Mouse (Mus musculus) hindbrain, postnatal 0 days (tissue): ENCODE data around the gene Mfsd1. TPM values are rescaled to one million over a fixed set of nuclear protein-coding genes. Genes with fewer than 3 reads are reported as not detected.
A peak's percentile ranks its signal among the peaks of the same experiment; 100 is the strongest.

ENCODE experiments used
- ATAC-seq: fragments of 200-750 bp; cut with Nextera tagmentation; 2 replicates; pipeline ENCODE4 v1.8.0; 2017; ENCODE audit warnings: mild to moderate bottlenecking, moderate TSS enrichment, moderate library complexity
- DNase-seq: peaks from one replicate; pipeline ENCODE4 v3.0.0-alpha.2; 2015; ENCODE audit warnings: low spot score
- H3K27ac ChIP-seq: fragments of 300-500 bp; sonication (generic); 2 replicates; pipeline ENCODE4 v1.5.1; 2014; ENCODE audit warnings: mild to moderate bottlenecking
- H3K27me3 ChIP-seq: fragments of 300-500 bp; sonication (generic); 2 replicates; pipeline ENCODE4 v1.6.1; 2014; ENCODE audit warnings: low read length, mixed read lengths; ENCODE audit not compliant: insufficient read depth
- H3K36me3 ChIP-seq: fragments of 300-500 bp; sonication (generic); 2 replicates; pipeline ENCODE4 v1.6.1; 2014; ENCODE audit warnings: low read length, mixed read lengths; ENCODE audit not compliant: insufficient read depth
- H3K4me1 ChIP-seq: fragments of 300-500 bp; sonication (generic); 2 replicates; pipeline ENCODE4 v1.6.1; 2014; ENCODE audit warnings: antibody characterized with exemption, low read length, mixed read lengths; ENCODE audit not compliant: insufficient read depth
- H3K4me2 ChIP-seq: fragments of 300-500 bp; sonication (generic); 2 replicates; pipeline ENCODE4 v1.6.1; 2014; ENCODE audit warnings: low read depth, mild to moderate bottlenecking, low read length, moderate library complexity, mixed read lengths
- H3K4me3 ChIP-seq: fragments of 300-500 bp; sonication (generic); 2 replicates; pipeline ENCODE4 v1.5.1; 2014; ENCODE audit warnings: low read length
- H3K9ac ChIP-seq: fragments of 300-500 bp; sonication (generic); replicated peaks from 2 replicates; pipeline ENCODE4 v1.6.1; 2014; ENCODE audit warnings: mild to moderate bottlenecking, low read length, moderate library complexity, mixed read lengths
- H3K9me3 ChIP-seq: fragments of 300-500 bp; sonication (generic); 2 replicates; pipeline ENCODE4 v1.6.1; 2016; ENCODE audit warnings: low read length, mixed read lengths
- CTCF ChIP-seq: IDR thresholded peaks from 2 replicates; pipeline ENCODE4 v1.5.1; 2016; ENCODE audit warnings: antibody characterized with exemption, control low read depth, low read depth
- WGBS: fragments of 180-500 bp; shearing (Covaris S2); extraction: QIAGEN DNeasy Blood & Tissue Kit; methylation state at CpG from one replicate; pipeline ENCODE4 v1.1.7; 2014; 5-methylcytosine and 5-hydroxymethylcytosine counted together
- polyA plus RNA-seq: library from polyadenylated mRNA; unstranded; fragments of >200 nt; fragmentation: Nextera tagmentation; extraction: Ambion mirVana; gene quantifications from 2 replicates; pipeline ENCODE4 v1.2.1, GENCODE M21; 2015
- total RNA-seq: library from RNA; depleted of rRNA; stranded (reverse); fragments of >200 nt; gene quantifications from 2 replicates; pipeline ENCODE4 v1.2.3, GENCODE M21; 2014

Mfsd1 gene
- total and polyA plus RNA-seq, 2 experiments from 2014 or later = 32.6 to 35.0 TPM

DNA sequence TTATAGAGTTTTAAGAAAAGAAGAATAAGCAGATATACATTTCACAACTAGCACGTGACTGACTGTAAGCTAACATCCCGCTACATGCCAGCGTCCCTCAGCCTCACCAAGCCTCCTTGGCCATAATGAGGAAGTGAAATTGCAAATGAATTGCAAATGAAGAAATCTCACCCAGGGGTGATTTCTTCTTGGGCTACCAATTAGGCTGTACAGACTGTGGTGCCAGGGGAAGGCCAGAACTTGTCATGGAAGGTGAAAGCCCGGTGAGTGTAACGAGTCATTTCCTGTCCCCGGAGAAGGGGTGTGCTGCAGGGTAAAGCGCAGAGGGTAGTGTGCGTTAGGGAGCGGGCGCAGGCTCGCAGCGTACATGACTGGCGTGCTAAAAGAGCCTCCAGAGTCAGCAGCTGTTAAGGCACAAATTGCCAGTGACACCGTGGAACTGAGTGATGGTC lies 25.3 kb upstream of the Mfsd1 start:
- TF ChIP-seq CTCF = no peak
- peak overlapping the region; percentile 16; the same call in 1 of the 2 replicates for H3K4me3 ChIP-seq
- no peak overlapping the region for H3K9ac ChIP-seq

DNA sequence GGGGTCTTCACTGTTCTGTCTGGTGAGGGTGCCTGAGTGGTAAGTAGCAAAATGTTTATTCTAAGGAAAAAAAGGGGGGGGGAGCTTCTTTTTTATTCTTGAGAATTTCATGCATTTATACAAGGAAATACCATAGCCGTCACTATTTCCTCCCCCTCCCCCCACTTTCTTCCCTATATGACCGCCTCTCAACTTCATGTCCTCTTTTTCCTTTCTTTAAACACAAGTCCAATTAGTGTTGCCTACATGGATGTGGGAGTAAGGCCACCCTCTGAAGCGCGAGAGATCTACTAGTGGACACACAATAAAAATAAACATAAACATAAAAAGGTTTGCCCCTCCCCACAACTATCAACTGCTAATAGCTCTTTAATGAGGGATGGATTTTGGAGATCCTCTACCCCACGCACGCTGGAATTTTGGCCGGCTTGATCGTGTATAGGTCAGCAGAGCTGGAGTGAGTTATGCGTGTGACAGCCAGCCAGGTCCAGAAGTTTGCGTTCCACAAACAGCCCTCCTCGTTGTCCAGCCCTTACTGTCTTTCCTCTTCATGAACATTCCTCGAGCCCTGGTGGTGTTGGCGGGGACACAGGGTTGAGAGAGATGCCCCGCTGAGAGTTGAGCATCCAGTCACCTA lies 24.7 kb upstream of the Mfsd1 start:
- WGBS = 60% methylated on average over 14 of the region's 14 CpGs
- Histone ChIP-seq H3K36me3 (no peaks in the 10 kb centered on the region), H3K4me2 (peak overlapping the region; percentile 52), H3K9ac (no peak overlapping the region), H3K4me1 (no peaks in the 10 kb centered on the region), H3K9me3 (no peaks in the 10 kb centered on the region), H3K27ac (no peak overlapping the region), H3K4me3 (no peak overlapping the region), H3K27me3 (no peaks in the 10 kb centered on the region)
- ATAC-seq = 0 out of 2 replicates have a peak, but pooled peaks have one; percentile 22
- no peak for TF ChIP-seq CTCF
- DNase-seq = no peak

More for the DNA sequence above, 25.3 kb upstream of the Mfsd1 start:
- WGBS = 28% methylated on average over 14 of the region's 14 CpGs
- no peaks in the 10 kb centered on the region for H3K36me3 ChIP-seq
- no peaks in the 10 kb centered on the region for H3K4me1 ChIP-seq
- no peak overlapping the region for H3K27ac ChIP-seq
- DNase-seq (peak; percentile 50), ATAC-seq (peak; percentile 63)
- H3K9me3 ChIP-seq = no peaks in the 10 kb centered on the region
- peak overlapping the region; percentile 52 for H3K4me2 ChIP-seq
- no peaks in the 10 kb centered on the region for H3K27me3 ChIP-seq

GRCm38 (mm10) chr3:67564731-67565357 lies 17.7 kb upstream of the Mfsd1 start:
- H3K4me1 ChIP-seq = no peaks in the 10 kb centered on the region
- DNase-seq (peak; percentile 73), ATAC-seq (peak; percentile 86)
- no peaks in the 10 kb centered on the region for H3K36me3 ChIP-seq
- no peaks in the 10 kb centered on the region for H3K9me3 ChIP-seq
- peak; percentile 71 for TF ChIP-seq CTCF
- no peak overlapping the region for H3K27ac ChIP-seq
- no peak overlapping the region for H3K9ac ChIP-seq
- H3K4me3 ChIP-seq = no peak overlapping the region
- no peaks in the 10 kb centered on the region for H3K27me3 ChIP-seq
- 51% methylated on average over 5 of the region's 5 CpGs for WGBS
- H3K4me2 ChIP-seq = no peak overlapping the region

DNA sequence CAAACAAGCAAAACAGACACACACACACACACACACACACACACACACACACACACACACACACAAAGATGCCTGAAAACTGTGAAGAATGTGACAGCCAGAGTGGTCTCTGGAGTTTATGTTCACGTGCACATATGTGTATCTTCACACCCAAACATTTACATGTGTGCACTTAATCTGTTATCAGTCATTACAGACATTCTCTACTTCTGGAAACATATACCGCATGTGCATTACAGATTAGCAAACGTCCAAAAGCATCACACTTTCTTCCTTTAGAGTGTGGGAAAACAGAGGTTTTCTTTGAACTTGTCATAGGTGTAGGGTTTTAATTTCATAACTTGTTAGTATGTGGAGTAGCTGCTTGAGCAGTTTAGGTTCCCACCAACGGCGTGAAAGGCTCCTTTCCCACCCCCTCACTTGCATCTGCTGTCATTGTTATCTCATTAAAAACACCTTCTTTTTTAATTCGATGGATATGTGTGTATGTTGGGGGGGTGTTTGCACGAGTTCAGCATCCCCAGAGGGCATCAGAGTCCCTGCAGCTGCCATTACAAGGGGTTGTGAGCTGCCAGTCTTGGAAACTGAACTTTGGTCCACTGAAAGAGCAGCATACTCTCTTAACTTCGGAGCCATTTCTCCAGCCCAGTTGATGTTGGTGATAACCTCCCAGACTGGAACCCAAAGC lies 16.9 kb upstream of the Mfsd1 start:
- TF ChIP-seq CTCF = no peak
- H3K27ac ChIP-seq = no peak overlapping the region
- no peak overlapping the region for H3K4me3 ChIP-seq
- H3K9me3 ChIP-seq = no peaks in the 10 kb centered on the region
- H3K36me3 ChIP-seq = no peaks in the 10 kb centered on the region
- H3K4me2 ChIP-seq = no peak overlapping the region
- no peaks in the 10 kb centered on the region for H3K4me1 ChIP-seq
- no peaks in the 10 kb centered on the region for H3K27me3 ChIP-seq
- no peak for ATAC-seq
- DNase-seq = no peak
- WGBS = 74% methylated on average over 8 of the region's 8 CpGs
- H3K9ac ChIP-seq = no peak overlapping the region

DNA sequence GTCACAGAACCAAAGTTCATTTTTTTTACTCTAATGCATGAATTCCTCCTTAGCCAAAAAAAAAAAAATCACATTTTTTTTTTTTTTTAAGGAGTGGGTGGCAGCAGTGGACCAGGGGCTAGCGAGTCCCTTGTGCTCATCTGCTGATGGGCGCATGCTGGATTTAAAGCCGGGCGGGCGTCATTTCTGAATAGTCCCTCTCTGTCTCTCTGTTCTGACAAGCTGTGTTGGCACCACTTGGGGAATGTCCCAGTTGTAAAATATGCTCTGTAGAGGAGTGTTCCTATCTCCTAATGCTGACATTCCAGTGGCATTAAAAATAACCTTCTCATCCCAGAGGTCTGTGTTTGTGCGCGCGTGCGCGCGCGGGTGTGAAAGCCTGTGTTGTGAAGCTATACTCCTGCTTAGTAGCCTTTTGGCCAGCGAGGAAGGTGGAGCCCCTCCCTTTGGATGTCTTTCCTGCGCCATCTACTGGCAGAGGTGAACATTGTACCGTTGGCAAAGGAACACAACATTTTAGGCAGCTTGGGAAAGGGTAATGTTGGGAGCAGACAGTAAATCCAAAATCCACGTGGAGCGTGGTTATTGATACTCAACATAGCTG lies 14.4 kb upstream of the Mfsd1 start:
- no peak overlapping the region for H3K9ac ChIP-seq
- TF ChIP-seq CTCF = peak; percentile 92
- peak overlapping the region; percentile 47 for H3K4me2 ChIP-seq
- H3K4me3 ChIP-seq = peak overlapping the region; percentile 15
- H3K27me3 ChIP-seq = no peaks in the 10 kb centered on the region
- no peaks in the 10 kb centered on the region for H3K9me3 ChIP-seq
- DNase-seq (peak; percentile 87), ATAC-seq (peak; percentile 88)
- 22% methylated on average over 17 of the region's 17 CpGs for WGBS
- H3K36me3 ChIP-seq = no peaks in the 10 kb centered on the region
- no peak overlapping the region for H3K27ac ChIP-seq
- H3K4me1 ChIP-seq = no peaks in the 10 kb centered on the region

DNA sequence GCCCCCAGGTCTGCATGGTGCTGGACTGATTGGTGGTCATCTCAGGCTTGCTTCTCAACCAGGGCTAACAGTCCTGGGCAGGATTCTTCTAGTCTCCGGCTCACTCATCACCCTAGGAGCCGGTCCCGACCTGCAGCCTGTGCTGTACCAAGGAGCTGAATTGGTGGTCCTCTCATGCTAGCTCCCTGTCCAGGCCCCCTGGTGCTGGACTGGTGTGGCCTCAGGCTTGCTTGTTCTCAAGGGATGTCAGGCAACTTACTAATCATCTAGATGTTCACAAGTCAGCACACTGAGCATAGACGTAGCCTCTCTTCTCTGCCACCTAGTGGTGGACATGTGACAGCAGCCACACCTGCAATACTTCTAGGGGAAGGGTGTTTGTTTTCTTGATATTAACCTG lies 9.6 kb upstream of the Mfsd1 start:
- 65% methylated on average over 4 of the region's 4 CpGs for WGBS
- no peaks in the 10 kb centered on the region for H3K27me3 ChIP-seq
- no peak overlapping the region for H3K9ac ChIP-seq
- no peaks in the 10 kb centered on the region for H3K4me1 ChIP-seq
- H3K9me3 ChIP-seq = no peaks in the 10 kb centered on the region
- H3K4me2 ChIP-seq = no peak overlapping the region
- TF ChIP-seq CTCF = peak; percentile 84
- no peak overlapping the region for H3K27ac ChIP-seq
- H3K36me3 ChIP-seq = no peaks in the 10 kb centered on the region
- ATAC-seq (peak; percentile 56), DNase-seq (peak; percentile 67)
- no peak overlapping the region for H3K4me3 ChIP-seq
